Mouse (Mus musculus) ES-Bruce4 (cell line): ENCODE measurements at regions not wholly inside any gene's neighbourhood (a gene's known extent, or its start where the extent isn't known, plus 50 kb on each side); places are given as distances from the start of the nearest gene placed in this dataset.
A peak's percentile ranks its signal among the peaks of the same experiment; 100 is the strongest.

Source experiments
- H3K27ac ChIP-seq: 2 replicates; pipeline ENCODE4 v1.5.1; 2012; ENCODE audit warnings: low read length, inconsistent platforms; ENCODE audit not compliant: insufficient read depth
- H3K27me3 ChIP-seq: 2 replicates; pipeline ENCODE4 v1.6.1; 2012; ENCODE audit warnings: mild to moderate bottlenecking, low read length, inconsistent platforms; ENCODE audit not compliant: control insufficient read depth, poor library complexity, insufficient read depth, severe bottlenecking
- H3K36me3 ChIP-seq: 2 replicates; pipeline ENCODE4 v1.6.1; 2012; ENCODE audit warnings: inconsistent platforms, mild to moderate bottlenecking, low read length, moderate library complexity; ENCODE audit not compliant: control insufficient read depth, poor library complexity, insufficient read depth, severe bottlenecking
- H3K4me1 ChIP-seq: one replicate; pipeline ENCODE4 v1.8.1; 2011; ENCODE audit warnings: low read length; ENCODE audit not compliant: control insufficient read depth, insufficient read depth
- H3K4me3 ChIP-seq: 2 replicates; pipeline ENCODE4 v1.5.1; 2011; ENCODE audit warnings: low read depth, mild to moderate bottlenecking, low read length
- H3K9ac ChIP-seq: 2 replicates; pipeline ENCODE4 v1.6.1; 2012; ENCODE audit warnings: low read depth, mild to moderate bottlenecking, inconsistent platforms; ENCODE audit not compliant: poor library complexity, severe bottlenecking
- H3K9me3 ChIP-seq: replicated peaks from 2 replicates; pipeline ENCODE4 v1.6.1; 2012; ENCODE audit warnings: mild to moderate bottlenecking, low read length, inconsistent platforms; ENCODE audit not compliant: control insufficient read depth, poor library complexity, insufficient read depth, severe bottlenecking
- CTCF ChIP-seq: IDR thresholded peaks from one replicate; pipeline ENCODE4 v1.8.1; 2011; ENCODE audit warnings: low read depth, low read length
- EP300 ChIP-seq: IDR thresholded peaks from 2 replicates; pipeline ENCODE4 v1.6.1; 2011; ENCODE audit warnings: low read depth, low read length; ENCODE audit not compliant: insufficient read depth
- POLR2A ChIP-seq: IDR thresholded peaks from one replicate; pipeline ENCODE4 v1.8.1; 2011; ENCODE audit warnings: low read length; ENCODE audit not compliant: insufficient read depth

GRCm38 (mm10) chr11:32113118-32113826 lies 86.8 kb downstream of the Il9r start:
- Histone ChIP-seq H3K36me3 (no peaks in the 10 kb centered on the region), H3K9ac (no peak overlapping the region), H3K4me3 (no peak overlapping the region), H3K27ac (no peak overlapping the region), H3K4me1 (no peaks in the 10 kb centered on the region), H3K9me3 (peaks cover 17% of the 10 kb centered on the region), H3K27me3 (no peaks in the 10 kb centered on the region)
- no peak for TF ChIP-seq EP300
- TF ChIP-seq CTCF = no peak
- no peak for TF ChIP-seq POLR2A

DNA sequence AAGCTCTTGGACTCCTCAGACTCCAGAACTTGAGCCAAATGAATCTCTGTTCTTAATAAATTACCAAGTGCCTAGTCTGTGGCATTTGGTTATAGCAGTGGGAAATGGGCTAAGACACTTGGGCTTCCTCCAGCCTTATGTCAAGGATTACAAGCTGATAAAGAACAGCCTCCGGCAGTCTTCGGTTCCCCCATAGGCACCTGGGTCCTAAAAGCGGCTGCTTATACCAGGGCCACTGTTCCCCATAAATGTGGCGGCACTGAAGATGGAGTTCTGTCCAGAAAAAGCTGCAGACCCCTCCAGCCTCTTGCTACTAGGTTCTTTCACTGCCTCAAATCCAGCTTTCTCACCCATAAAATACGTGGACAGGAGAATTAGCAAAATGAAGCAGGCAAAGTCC lies 87.6 kb downstream of the Il9r start:
- Histone ChIP-seq H3K9me3 (peaks cover 17% of the 10 kb centered on the region), H3K36me3 (no peaks in the 10 kb centered on the region), H3K4me3 (no peak overlapping the region), H3K9ac (no peak overlapping the region), H3K27ac (no peak overlapping the region), H3K4me1 (no peaks in the 10 kb centered on the region), H3K27me3 (no peaks in the 10 kb centered on the region)
- TF ChIP-seq EP300 (no peak), POLR2A (no peak), CTCF (no peak)

GRCm38 (mm10) chr11:32111841-32112240 lies 88.2 kb downstream of the Il9r start:
- Histone ChIP-seq H3K9me3 (peaks cover 17% of the 10 kb centered on the region), H3K27ac (no peak overlapping the region), H3K4me3 (no peak overlapping the region), H3K9ac (no peak overlapping the region), H3K36me3 (no peaks in the 10 kb centered on the region), H3K4me1 (no peaks in the 10 kb centered on the region), H3K27me3 (no peaks in the 10 kb centered on the region)
- TF ChIP-seq EP300 = no peak

- Histone ChIP-seq H3K27me3 (no peaks in the 10 kb centered on the region), H3K9ac (no peak overlapping the region), H3K27ac (no peak overlapping the region), H3K4me3 (no peak overlapping the region), H3K9me3 (peaks cover 11% of the 10 kb centered on the region), H3K36me3 (no peaks in the 10 kb centered on the region), H3K4me1 (no peaks in the 10 kb centered on the region)
- no peak for TF ChIP-seq EP300
- no peak for TF ChIP-seq POLR2A
- TF ChIP-seq CTCF = peak; percentile 50
These were observed 90.2 kb downstream of the Il9r start for GRCm38 (mm10) chr11:32109911-32110310.
